Mouse (Mus musculus) naive thymus-derived CD4-positive, alpha-beta T cell, adult 2 months (primary cell): ENCODE results near the gene Adap1.
"Not testable (repeated sequence)": the region's sequence is repeated elsewhere in the genome, so short reads cannot be mapped to it uniquely, and the experiment has no call there.

Experiments used
- DNase-seq: peaks from one replicate; pipeline ENCODE4 v3.0.0-alpha.2; 2011; ENCODE audit warnings: low read depth

The Adap1 gene

DNA sequence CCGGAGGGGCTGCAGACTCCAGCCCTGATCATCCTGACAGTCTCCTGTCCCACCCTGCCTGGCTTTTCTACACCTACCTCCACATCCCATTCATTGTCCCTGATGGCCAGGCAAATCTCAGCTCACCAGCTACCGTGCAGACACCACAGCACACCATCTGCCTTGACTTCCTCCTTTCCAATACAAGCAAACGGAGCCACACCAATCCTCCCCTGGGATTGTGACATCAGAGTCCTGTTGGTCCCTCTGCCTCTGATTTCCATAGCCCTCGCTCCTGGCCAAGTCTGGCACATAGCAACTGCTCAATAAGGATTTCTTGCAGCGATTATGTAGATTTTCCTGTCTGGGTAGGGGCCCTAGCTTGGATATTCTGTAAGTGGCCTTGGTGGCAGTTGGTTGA is 25.7 kb upstream of the Adap1 start, which contains the start of gene Cox19:
Gene Cox19, minus strand, starts transcription at position 285 of the 400 bp plus-strand sequence.
- DNase-seq = no peak

DNA sequence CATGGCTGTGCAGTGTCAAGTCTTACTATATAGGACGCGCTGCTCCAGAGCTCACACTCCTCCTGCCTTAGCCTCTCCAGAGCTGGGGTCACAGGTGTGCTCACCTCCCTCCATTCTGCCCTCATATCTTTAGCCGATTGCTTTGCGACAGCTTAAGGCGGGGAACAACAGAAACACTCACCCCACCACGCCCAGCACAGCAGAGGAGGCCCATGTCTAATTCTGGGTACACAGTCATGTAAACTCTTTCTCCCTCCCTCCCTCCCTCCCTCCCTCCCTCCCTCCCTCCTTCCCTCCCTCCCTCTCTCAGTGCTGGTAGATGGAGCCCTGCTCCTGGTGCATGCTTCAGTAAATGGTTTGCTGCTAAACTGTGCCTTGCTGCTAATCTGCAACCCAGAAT is 24.3 kb upstream of the Adap1 start:
- DNase-seq = no peak

DNA sequence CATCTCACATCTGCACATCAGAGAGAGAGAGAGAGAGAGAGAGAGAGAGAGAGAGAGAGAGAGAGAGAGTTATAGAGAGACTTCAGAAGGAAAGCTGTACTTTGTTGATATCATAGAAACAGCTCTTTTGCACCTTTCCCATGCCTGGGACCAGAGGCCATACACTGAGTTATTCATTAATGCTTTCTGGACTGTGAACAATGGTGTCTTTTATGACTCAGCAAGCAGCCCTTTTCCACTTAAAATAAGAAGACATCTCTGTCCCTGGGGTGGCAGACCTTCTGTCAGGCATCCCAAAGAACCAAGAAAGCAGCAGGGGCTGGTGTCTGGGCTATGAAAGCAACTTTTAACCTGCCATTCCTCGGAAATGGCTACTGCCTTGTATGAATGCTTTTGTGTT is 21.8 kb upstream of the Adap1 start:
- no peak for DNase-seq

DNA sequence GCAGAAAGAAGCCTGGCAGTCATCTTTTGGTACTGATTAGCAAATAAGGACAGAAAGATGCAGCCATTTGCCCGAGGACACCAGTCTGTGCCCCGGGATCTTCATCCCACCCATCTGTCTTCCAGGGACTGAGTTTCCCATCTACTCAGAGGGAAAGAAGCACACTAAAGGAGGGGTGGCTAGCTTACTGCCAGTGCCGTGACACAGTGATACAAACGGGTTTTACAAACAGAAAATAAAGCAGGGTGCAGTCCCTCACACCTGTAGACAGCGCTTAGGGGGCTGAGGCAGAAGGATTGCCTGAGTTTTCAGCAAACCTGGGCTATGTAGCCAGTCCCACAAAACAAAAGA is 19.9 kb upstream of the Adap1 start:
- DNase-seq = no peak

DNA sequence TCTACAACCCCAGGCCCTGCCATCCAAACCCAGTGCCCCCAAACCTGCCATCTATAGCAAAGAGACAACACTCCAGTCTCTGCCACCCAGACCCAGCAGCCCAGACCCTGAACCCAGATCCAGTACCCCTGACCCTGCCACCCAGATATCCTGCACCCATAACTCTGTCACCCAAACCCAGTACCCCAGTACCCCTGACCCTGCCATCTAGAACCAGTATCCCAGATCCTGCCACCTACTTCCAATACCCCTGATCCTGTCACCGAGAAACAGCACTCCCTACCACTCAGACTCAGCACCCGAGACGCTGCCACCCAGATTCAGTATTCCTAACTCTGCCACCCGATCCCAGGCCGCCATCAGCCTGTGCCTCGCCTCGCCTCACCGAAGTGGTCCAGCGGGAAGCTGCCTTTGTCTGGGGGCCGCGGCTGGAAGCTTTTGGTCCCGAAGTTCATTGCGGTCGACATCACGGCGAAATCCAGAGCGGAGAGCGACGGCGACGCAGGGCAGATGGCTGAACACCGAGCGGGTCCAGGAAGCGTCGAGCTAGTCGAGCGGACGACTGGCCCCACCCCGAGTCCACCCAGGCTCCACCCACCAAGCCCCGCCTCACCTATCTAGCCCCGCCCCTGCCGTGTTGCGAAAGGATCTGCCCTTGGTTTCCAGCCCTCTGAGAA is 19.4 kb upstream of the Adap1 start:
- peak; percentile 95 for DNase-seq

DNA sequence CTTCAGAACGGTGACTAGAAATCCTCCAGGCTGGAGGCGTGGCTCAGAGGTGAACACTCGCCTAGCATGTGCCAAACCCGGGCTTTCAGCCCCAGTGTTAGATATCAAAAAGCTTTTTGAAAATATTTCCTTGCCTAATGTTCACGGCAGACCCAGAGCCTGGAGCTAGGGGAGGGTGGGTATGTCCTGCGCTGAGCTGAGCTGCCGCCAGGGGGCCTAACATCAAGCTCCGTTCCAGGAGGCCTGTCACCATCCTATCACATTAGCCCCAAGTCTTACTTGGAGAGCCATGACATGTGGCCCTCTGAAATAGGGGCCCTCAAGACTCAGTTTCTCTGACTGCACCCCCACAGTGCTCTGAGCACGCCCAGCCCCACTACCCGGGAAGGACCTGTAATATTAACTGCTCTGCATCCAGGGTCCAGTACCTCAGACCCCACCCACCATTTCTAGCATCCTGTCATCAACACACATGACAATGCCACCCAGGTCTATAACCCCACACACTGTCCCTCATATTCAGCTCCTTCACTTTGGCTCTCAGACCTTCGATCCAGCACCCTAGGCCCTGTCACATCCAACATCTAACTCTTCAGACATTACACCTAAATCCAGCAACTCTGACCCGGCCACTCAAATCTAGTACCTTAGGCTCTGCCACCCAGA is 18.7 kb upstream of the Adap1 start:
- DNase-seq = peak; percentile 90

DNA sequence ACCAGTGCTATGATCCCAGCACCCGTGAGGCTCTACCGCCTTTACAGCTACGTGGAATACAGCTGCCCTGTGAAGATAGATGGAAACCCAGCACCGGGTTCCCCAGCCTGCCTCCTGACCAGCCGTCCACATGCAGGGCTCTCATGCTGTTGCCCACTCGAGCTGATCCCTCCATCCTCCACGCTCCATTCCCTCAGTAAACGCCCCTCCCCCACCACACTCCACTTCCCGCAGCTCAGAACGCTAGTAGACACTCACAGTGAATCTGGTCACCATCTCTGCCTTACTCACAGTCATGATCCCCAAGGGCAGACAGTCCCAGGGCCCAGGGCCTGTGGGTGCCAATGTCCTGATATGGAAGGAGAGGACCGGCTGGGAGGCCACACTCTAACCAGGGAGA is 13.5 kb upstream of the Adap1 start:
- no peak for DNase-seq

DNA sequence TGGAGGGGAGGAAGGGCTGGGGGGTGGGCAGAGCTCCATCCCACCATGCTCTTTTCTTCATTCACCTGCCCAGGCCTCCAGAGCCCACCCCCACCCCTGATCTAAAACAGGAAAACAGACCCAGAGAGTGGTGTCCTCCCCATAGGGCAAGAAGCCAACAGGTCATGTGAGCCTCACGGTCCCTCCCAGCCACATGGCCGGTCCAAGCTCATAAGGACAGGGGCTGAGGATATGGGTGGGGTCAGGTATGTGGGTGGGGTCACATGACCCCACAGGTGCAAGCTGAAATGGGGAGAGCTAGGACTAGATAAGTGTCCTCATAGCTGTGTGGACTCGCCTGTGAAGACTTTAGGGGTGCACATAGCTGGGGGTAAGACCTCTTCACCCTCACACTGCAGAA is 13.0 kb upstream of the Adap1 start:
- DNase-seq = no peak

DNA sequence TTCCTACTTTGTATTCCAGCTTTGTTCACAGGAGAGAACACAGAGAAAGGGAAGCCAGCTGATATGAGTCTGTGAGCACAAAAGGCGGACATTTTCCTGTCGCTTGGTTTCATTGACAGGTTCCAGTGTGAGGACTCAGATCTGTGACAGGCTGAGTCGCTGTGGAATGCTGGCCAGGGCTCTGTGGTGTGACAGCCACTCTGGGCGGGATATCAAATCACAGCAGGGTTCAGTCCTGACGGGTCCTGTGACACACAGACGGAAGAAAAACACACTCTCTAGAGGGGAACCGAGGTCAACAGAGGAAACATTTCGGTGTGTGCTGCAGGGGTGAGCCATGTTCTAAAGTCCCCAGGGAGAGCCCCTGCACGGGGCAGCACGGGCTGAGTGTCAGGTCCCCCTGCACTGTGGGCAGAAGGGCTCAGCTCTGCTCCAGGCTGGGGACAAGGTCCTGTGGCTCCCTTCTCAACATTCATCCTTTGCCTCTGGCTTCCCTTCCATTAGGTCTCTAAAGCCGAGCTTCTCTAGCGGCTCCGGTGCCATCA is 12.5 kb upstream of the Adap1 start:
- no peak for DNase-seq

DNA sequence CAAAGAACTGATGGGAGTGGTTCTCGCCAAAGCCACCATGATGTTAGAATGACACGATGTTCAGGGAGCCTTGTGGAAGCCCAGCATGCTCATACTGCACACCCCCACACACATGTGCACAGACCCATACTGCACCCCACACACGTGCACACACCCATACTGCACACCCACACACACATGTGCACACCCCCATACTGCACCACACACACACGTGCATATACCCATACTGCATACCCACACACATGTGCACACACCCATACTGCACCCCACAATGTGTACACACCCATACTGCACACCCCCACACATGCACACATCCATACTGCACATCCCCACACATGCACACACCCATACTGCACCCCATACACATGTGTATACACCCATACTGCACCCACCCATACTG is 10.2 kb upstream of the Adap1 start:
- DNase-seq = no peak

DNA sequence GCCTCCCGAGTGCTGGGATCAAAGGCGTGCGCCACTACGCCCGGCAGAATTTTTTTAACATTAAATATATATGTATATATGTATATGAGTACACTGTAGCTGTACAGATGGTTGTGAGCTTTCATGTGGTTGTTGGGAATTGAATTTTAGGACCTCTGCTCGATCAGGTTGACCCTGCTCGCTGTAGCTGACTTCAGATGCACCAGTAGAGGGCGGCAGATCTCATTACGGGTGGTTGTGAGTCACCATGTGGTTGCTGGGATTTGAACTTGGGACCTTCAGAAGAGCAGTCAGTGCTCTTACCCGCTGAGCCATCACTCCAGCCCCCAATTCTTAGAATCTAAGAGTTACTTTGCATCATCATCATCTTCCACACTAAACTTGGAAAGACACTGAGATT is 9.0 kb upstream of the Adap1 start:
- DNase-seq = not testable (repeated sequence)

DNA sequence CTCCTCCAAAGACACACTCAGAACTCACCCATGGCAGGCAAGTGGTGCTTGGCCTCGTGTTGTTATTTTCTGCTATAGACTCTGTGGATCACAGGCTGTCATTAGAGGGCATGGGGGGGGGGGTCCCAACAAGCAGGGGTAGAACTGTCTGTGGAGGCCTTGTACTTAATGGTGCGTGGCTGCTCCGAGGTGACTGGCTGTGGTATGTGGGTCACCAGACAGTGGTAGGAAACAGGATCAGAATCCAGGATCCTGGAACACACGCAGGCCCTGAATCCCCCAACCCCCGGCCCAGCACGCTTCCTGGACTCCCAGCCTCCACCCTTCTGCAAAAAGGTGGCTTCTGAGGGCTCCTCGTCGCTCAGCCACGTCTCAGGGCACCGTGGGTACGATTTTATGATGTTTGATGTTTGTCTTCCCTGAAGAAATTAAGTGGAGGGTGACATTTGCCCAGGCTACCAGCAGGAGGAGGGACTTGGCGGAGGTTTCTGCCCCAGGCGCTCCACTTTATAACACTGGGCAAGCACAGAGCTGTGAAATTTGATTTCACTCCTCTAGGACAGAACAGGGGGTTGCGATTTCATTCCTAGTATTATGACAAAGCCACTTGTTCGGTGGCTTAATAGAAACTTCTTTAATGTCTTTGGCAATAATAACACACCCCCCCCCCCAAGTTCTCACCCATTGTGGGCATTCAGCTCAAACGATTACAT is 8.0 kb upstream of the Adap1 start:
- DNase-seq = no peak

DNA sequence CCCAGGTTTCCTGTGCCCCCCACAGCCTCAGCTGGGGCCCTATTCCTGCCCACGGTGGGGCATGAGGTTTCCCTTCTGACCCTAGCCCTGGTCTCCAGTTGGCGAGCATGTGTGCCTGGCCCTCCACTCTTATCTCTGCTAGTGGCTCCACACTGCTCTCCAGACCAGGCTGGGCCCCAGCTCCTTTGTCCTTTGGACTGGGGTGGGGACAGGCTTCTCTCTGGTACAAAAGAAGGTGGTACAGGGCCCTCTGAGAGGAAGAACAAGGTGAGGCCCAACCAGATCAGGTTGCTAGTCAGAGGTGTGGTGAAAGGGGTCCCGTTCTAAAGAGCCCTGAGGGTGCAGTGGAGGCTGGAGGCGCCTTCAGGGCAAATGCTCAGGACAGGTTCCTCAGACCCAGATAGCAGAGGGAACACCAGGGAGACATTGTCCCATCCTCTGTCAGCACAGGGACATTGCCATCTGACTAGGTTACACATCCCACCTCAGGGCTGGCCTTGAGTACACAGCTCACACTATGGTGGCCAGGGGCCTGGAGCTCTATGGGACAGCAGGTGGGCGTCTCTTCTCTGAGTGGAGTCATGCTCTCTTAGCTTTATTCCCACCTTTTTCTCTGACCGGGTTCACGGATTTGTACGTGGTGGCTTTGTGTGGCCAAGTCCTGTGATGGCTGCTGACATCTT is 7.3 kb upstream of the Adap1 start:
- DNase-seq = no peak

DNA sequence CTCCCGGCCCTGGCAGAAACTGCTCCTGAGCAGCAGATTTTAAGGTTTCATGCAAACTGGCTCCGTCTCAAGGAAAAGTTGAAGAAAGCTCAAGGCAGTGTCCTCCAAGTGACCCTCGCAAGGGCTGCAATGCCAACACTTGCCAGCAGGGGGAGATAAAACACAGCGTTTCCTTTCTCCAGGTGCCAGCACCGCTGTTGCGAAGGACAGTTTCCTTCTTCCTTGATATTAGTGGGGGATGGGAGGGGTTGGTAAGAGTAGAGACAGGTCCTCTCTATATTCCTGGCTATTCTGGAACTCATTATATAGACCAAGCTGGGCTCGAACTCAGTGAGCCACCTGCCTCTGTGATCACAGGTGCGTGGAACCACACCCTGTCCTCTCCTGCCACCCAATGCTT is 6.3 kb upstream of the Adap1 start:
- DNase-seq = peak; percentile 79

DNA sequence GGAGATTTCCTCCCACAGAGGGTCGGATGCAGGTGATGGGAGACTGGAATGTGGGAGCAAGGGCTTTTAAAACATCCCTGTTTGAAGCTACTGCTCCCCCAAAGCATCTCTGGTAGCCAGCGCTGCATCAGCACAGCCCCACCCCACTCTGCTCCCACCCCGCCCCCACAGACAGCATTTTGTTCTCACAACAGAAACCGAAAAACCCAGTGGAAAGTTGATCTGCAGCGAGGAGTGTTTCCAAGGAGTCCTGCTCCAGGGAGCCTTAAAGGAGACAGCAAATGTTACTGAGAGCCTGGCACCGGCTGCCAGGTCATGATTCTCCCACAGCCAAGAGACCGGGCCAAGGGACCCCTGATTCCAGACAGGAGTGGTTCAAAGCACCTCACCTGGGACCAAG is 5.3 kb upstream of the Adap1 start:
- DNase-seq = no peak

DNA sequence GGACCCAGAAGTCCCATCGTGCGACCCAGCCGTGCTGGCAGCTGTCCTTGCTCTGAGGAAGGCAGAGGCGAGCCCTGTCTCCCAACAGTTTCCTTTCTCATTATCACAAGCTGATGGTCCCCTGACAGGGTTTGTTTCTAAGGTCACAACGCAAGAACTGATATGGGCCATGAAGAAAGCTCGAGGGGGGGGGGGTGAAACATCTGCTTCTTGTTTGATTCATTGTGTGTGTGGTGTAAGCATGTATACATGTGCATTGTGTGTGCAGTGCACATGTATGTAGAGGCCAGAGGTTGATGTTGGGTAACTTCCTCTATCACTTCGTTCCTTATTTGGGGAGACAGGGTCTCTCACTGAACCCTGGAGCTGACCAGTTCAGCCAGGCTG is 2.2 kb upstream of the Adap1 start:
- DNase-seq = no peak

DNA sequence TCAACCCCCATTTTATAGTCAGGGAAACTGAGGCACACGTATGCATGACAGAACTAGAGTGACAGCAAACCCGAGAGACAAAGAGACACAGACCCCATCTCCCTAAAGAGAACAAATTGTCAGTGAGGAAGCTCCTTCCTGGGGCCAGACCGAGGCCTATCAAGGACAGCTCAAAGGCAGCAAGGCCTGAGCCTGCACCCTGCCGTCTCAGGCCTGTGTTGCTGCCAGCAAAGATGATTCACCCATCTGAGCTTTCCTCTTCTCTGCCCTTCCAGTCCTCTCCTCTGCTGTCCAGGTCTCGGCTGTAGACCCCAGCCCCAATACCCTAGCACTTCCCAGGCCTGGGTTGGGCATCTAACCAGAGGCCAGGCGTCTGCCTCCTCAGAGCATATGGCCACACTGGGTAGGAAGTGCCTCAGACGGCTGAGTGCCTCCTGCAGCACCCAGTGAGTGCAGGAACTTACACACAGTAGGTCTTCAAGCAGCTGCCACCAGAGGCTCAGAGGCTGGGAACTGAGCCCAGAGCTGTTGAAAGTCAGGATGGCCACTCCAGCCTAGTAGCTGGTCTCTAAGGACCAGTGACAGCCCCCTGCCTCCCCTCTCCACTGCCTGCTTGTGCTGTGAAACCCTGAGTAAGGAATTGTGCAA is 1.7 kb upstream of the Adap1 start:
- no peak for DNase-seq

DNA sequence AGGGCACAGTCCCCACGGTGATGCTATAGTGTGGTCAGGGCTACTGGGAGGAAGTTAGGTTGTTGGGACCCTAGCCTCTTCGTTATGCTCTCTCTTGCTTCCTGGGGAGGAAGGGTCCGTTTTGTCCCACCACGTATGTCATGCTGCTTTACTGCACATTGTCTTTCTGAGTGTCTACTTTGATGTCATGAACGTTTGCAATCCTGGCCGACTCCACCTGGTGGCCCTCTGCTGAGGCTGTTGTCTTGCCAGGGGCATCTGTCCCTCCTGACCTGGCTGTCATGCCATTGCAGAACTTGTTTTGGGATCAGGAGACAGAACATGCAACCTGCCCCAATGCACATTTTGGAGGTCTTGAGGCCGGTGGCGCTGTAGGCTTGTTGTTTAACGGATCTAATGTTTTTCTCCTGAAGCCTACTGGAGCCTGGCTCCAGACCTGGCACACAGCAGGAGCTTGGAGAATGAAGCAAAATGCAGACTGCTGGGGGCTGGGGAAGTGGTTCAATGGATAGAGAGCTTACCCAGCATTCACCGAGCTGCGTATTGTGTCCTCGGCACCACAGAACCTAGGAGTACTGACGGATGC is 782 bp upstream of the Adap1 start:
- DNase-seq = no peak

DNA sequence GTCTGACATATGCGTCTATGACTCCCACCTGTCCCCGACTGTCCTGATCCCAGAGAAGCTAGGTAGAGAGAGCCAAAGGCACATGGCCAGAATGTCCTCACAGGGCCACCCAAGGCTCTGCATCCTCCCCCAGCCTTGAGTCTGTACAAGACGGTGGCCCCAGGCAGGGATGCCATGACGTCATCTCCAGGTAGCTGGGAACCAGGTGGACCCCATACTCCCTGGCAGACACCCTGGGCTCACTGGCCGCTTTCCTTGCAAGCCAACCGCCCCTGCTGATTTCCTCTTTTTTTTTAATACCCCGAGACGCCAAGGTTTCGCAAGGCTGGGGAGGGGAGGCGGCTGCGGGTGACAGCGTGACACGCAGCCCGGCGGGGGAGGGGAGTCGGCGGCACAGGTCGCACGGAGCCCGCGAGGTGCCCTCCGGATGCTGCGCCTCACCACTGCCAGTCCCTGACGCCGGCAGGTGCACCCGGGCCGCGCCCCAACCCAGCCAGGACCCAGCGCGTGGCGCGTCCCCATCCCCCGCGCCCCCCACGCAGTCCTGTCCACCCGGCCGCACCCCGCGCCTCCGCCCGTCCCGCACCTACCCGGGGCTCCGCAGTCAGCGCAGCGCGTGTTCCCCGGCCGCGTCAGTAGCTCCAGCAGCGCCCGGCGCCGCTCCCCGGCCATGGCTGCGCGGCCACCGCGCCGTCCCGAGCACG is 579 bp downstream of the Adap1 start:
- DNase-seq = peak; percentile 64

DNA sequence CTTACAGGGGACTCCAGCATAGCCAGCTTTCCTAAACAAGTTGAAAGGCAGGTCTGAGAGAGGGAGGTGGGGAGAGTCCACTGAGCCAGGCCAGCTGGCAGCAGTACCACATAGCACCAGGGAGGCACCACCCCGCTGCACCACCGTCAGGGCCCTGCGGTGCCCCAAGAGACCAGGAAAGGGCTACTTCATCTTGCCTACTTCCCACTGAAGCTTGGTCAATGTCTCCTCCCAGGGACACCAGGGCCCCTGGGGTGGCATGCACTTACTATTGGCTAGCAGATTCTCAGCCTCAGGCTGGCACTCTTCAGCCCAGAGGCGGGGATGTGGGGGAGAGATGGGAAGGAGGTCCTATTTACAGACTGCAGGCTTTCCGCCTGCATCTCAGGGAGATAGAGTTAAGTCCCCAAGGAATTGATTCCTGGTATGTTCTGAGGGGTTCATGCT is 1.4 kb downstream of the Adap1 start:
- no peak for DNase-seq
